Mouse (Mus musculus): ENCODE results near the gene Unc13d.

The Unc13d gene

GRCm38 (mm10) chr11:116055873-116056272, 21.9 kb downstream of the Unc13d start:
- peaks cover 60% of the 10 kb centered on the region for H3K4me1 ChIP-seq (replicated peaks; ENCODE audit: low read depth, low read length)
- H3K4me3 ChIP-seq (replicated peaks; ENCODE audit: low read length), result no peak overlapping the region
- no peaks in the 10 kb centered on the region for H3K9me3 ChIP-seq (ENCODE audit: low read length)
- peaks cover 100% of the 10 kb centered on the region for H3K36me3 ChIP-seq (ENCODE audit: insufficient read depth, low read length)
- TF ChIP-seq CTCF (conservative IDR thresholded peaks at IDR 0.05; ENCODE audit: low read length), result no peak
- no peak for TF ChIP-seq NANOG (IDR thresholded peaks at IDR 0.05; ENCODE audit: borderline replicate concordance, low read length)
- H3K27me3 ChIP-seq (ENCODE audit: insufficient read depth, low read length), result no peaks in the 10 kb centered on the region

- Histone ChIP-seq H3K4me3 (replicated peaks; ENCODE audit: low read length) (no peak overlapping the region), H3K9me3 (ENCODE audit: low read length) (no peaks in the 10 kb centered on the region), H3K4me1 (replicated peaks; ENCODE audit: low read depth, low read length) (peaks cover 59% of the 10 kb centered on the region), H3K36me3 (ENCODE audit: insufficient read depth, low read length) (peaks cover 100% of the 10 kb centered on the region), H3K27me3 (ENCODE audit: insufficient read depth, low read length) (no peaks in the 10 kb centered on the region)
- TF ChIP-seq NANOG (IDR thresholded peaks at IDR 0.05; ENCODE audit: borderline replicate concordance, low read length), result no peak
- TF ChIP-seq POU5F1 (IDR thresholded peaks at IDR 0.05; ENCODE audit: borderline replicate concordance, low read length), result no peak
- no peak for TF ChIP-seq CTCF (conservative IDR thresholded peaks at IDR 0.05; ENCODE audit: low read length)
These were observed 24.1 kb downstream of the Unc13d start for GRCm38 (mm10) chr11:116053510-116054229.

GRCm38 (mm10) chr11:116050196-116050595, 27.6 kb downstream of the Unc13d start:
- Histone ChIP-seq H3K36me3 (ENCODE audit: insufficient read depth, low read length) (peaks cover 98% of the 10 kb centered on the region), H3K27me3 (ENCODE audit: insufficient read depth, low read length) (no peaks in the 10 kb centered on the region), H3K4me3 (replicated peaks; ENCODE audit: low read length) (no peak overlapping the region), H3K4me1 (replicated peaks; ENCODE audit: low read depth, low read length) (peaks cover 57% of the 10 kb centered on the region), H3K9me3 (ENCODE audit: low read length) (no peaks in the 10 kb centered on the region)
- TF ChIP-seq NANOG (IDR thresholded peaks at IDR 0.05; ENCODE audit: borderline replicate concordance, low read length) (no peak), POU5F1 (IDR thresholded peaks at IDR 0.05; ENCODE audit: borderline replicate concordance, low read length) (no peak), CTCF (conservative IDR thresholded peaks at IDR 0.05; ENCODE audit: low read length) (no peak)

- Histone ChIP-seq H3K9me3 (ENCODE audit: low read length) (no peaks in the 10 kb centered on the region), H3K4me1 (replicated peaks; ENCODE audit: low read depth, low read length) (peaks cover 57% of the 10 kb centered on the region), H3K4me3 (replicated peaks; ENCODE audit: low read length) (no peak overlapping the region), H3K27me3 (ENCODE audit: insufficient read depth, low read length) (no peaks in the 10 kb centered on the region), H3K36me3 (ENCODE audit: insufficient read depth, low read length) (peaks cover 98% of the 10 kb centered on the region)
- TF ChIP-seq CTCF (conservative IDR thresholded peaks at IDR 0.05; ENCODE audit: low read length) (no peak), POU5F1 (IDR thresholded peaks at IDR 0.05; ENCODE audit: borderline replicate concordance, low read length) (no peak), NANOG (IDR thresholded peaks at IDR 0.05; ENCODE audit: borderline replicate concordance, low read length) (no peak)
These were observed 28.2 kb downstream of the Unc13d start for GRCm38 (mm10) chr11:116049610-116050009.

- Histone ChIP-seq H3K4me3 (replicated peaks; ENCODE audit: low read length) (no peak overlapping the region), H3K27me3 (ENCODE audit: insufficient read depth, low read length) (no peaks in the 10 kb centered on the region), H3K9me3 (ENCODE audit: low read length) (no peaks in the 10 kb centered on the region), H3K4me1 (replicated peaks; ENCODE audit: low read depth, low read length) (peaks cover 57% of the 10 kb centered on the region), H3K36me3 (ENCODE audit: insufficient read depth, low read length) (peaks cover 78% of the 10 kb centered on the region)
- TF ChIP-seq CTCF (conservative IDR thresholded peaks at IDR 0.05; ENCODE audit: low read length) (no peak), POU5F1 (IDR thresholded peaks at IDR 0.05; ENCODE audit: borderline replicate concordance, low read length) (no peak), NANOG (IDR thresholded peaks at IDR 0.05; ENCODE audit: borderline replicate concordance, low read length) (no peak)
These were observed 32.6 kb downstream of the Unc13d start for GRCm38 (mm10) chr11:116045173-116045572.

- TF ChIP-seq POU5F1 (IDR thresholded peaks at IDR 0.05; ENCODE audit: borderline replicate concordance, low read length) (no peak), NANOG (IDR thresholded peaks at IDR 0.05; ENCODE audit: borderline replicate concordance, low read length) (no peak)
These were observed 34.5 kb downstream of the Unc13d start for GRCm38 (mm10) chr11:116043286-116043685.

GRCm38 (mm10) chr11:116042372-116043138, 35.2 kb downstream of the Unc13d start:
- H3K4me1 ChIP-seq (replicated peaks; ENCODE audit: low read depth, low read length), result peaks cover 54% of the 10 kb centered on the region
- no peaks in the 10 kb centered on the region for H3K27me3 ChIP-seq (ENCODE audit: insufficient read depth, low read length)
- no peaks in the 10 kb centered on the region for H3K9me3 ChIP-seq (ENCODE audit: low read length)
- H3K4me3 ChIP-seq (replicated peaks; ENCODE audit: low read length), result no peak overlapping the region
- H3K36me3 ChIP-seq (ENCODE audit: insufficient read depth, low read length), result peaks cover 78% of the 10 kb centered on the region
- TF ChIP-seq NANOG (IDR thresholded peaks at IDR 0.05; ENCODE audit: borderline replicate concordance, low read length), result no peak

More at GRCm38 (mm10) chr11:116043286-116043685, 34.5 kb downstream of the Unc13d start:
- peaks cover 78% of the 10 kb centered on the region for H3K36me3 ChIP-seq (ENCODE audit: insufficient read depth, low read length)
- H3K4me1 ChIP-seq (replicated peaks; ENCODE audit: low read depth, low read length), result peaks cover 54% of the 10 kb centered on the region
- H3K4me3 ChIP-seq (replicated peaks; ENCODE audit: low read length), result no peak overlapping the region
- no peaks in the 10 kb centered on the region for H3K27me3 ChIP-seq (ENCODE audit: insufficient read depth, low read length)
- no peaks in the 10 kb centered on the region for H3K9me3 ChIP-seq (ENCODE audit: low read length)

GRCm38 (mm10) chr11:116041833-116042232, 35.9 kb downstream of the Unc13d start:
- Histone ChIP-seq H3K27me3 (ENCODE audit: insufficient read depth, low read length) (no peaks in the 10 kb centered on the region), H3K4me1 (replicated peaks; ENCODE audit: low read depth, low read length) (peaks cover 53% of the 10 kb centered on the region), H3K9me3 (ENCODE audit: low read length) (no peaks in the 10 kb centered on the region), H3K36me3 (ENCODE audit: insufficient read depth, low read length) (peaks cover 76% of the 10 kb centered on the region), H3K4me3 (replicated peaks; ENCODE audit: low read length) (no peak overlapping the region)
- TF ChIP-seq CTCF (conservative IDR thresholded peaks at IDR 0.05; ENCODE audit: low read length), result peak; percentile 51
- no peak for TF ChIP-seq NANOG (IDR thresholded peaks at IDR 0.05; ENCODE audit: borderline replicate concordance, low read length)
- no peak for TF ChIP-seq POU5F1 (IDR thresholded peaks at IDR 0.05; ENCODE audit: borderline replicate concordance, low read length)

All from E14TG2a.4 (cell line).